In genomic region chr11:44616078-44616787, GRCm38 (mm10) we compare ENCODE assay signal across 8 mouse cellular contexts. TPM values are rescaled to one million over a fixed set of nuclear protein-coding genes. Genes with fewer than 3 reads are reported as not detected.
A peak's percentile ranks its signal among the peaks of the same experiment; 100 is the strongest.
DNase-seq lines count a peak whose midpoint lies in the region; ATAC-seq and TF ChIP-seq lines count a peak whose summit lies in the region.

No protein-coding gene starts in this region.

- peaks cover 6% of the 10 kb centered on the region for H3K4me1 ChIP-seq in heart, adult 2 months (ENCODE audit: control insufficient read depth, insufficient read depth, low read length)
- peaks cover 61% of the 10 kb centered on the region for H3K4me1 ChIP-seq in E14TG2a.4 (replicated peaks; ENCODE audit: low read depth, low read length)
- H3K4me1 ChIP-seq in heart, embryonic 15.5 days (replicated peaks), result peaks cover 55% of the 10 kb centered on the region
- H3K4me1 ChIP-seq in liver, embryonic 14.5 days (replicated peaks; ENCODE audit: control insufficient read depth in 2 of 2, insufficient read depth in 2 of 2, low read length in 1 of 2), result no peaks in the 10 kb centered on the region

- ATAC-seq in heart, embryonic 15.5 days (replicated peaks; ENCODE audit: insufficient number of reproducible peaks, insufficient read depth, low FRiP score, low read depth), result no peak
- ATAC-seq in liver, embryonic 14.5 days (ENCODE audit: insufficient read depth), result no peak

- H3K4me2 ChIP-seq in heart, embryonic 15.5 days, result peak overlapping the region; percentile 91
- peak overlapping the region; percentile 49 for H3K4me2 ChIP-seq in liver, embryonic 14.5 days (ENCODE audit: low read depth)

- H3K36me3 ChIP-seq in heart, adult 2 months (ENCODE audit: control insufficient read depth, insufficient read depth, low read length), result no peaks in the 10 kb centered on the region
- H3K36me3 ChIP-seq in E14TG2a.4 (ENCODE audit: insufficient read depth, low read length), result no peaks in the 10 kb centered on the region
- no peaks in the 10 kb centered on the region for H3K36me3 ChIP-seq in heart, embryonic 15.5 days
- no peaks in the 10 kb centered on the region for H3K36me3 ChIP-seq in liver, embryonic 14.5 days (replicated peaks; ENCODE audit: control insufficient read depth, insufficient read depth, low read depth)

- WGBS in heart, adult 2 months, result 9% methylated on average over 18 of the region's 18 CpGs
- WGBS in heart, embryonic 15.5 days, result 9% methylated on average over 18 of the region's 18 CpGs
- WGBS in liver, embryonic 14.5 days (ENCODE audit: insufficient replicate concordance), result 6% methylated on average over 18 of the region's 18 CpGs

- DNase-seq in heart, adult 2 months, result no peak
- DNase-seq in heart, adult 8-10 months (ENCODE audit: low spot score), result no peak
- no peak for DNase-seq in liver, embryonic 14.5 days (ENCODE audit: low read depth in 3 of 3, low spot score in 3 of 3)
- no peak for DNase-seq in right cerebral cortex, postnatal 36 days (ENCODE audit: low spot score in 2 of 2)
- DNase-seq in c-Kit-positive CD71-positive TER-119-positive erythroid progenitor cells, embryonic 14.5 days (ENCODE audit: low spot score), result no peak
- DNase-seq in testis, postnatal 14 days (ENCODE audit: low spot score), result no peak

- no peak for TF ChIP-seq CTCF in heart, adult 2 months (IDR thresholded peaks at IDR 0.05)
- TF ChIP-seq CTCF in E14TG2a.4 (conservative IDR thresholded peaks at IDR 0.05; ENCODE audit: low read length), result no peak
- no peak for TF ChIP-seq CTCF in liver, embryonic 14.5 days (IDR thresholded peaks at IDR 0.05; ENCODE audit: low read depth)

- H3K27me3 ChIP-seq in heart, adult 2 months (ENCODE audit: control insufficient read depth, insufficient read depth, low read length), result 0 out of 2 replicates have a peak, but pooled peaks cover 1% of the 10 kb centered on the region
- H3K27me3 ChIP-seq in E14TG2a.4 (ENCODE audit: insufficient read depth, low read length), result peaks cover 93% of the 10 kb centered on the region
- H3K27me3 ChIP-seq in heart, embryonic 15.5 days, result peaks cover 66% of the 10 kb centered on the region
- H3K27me3 ChIP-seq in liver, embryonic 14.5 days (ENCODE audit: control insufficient read depth, insufficient read depth, low read length), result peaks cover 94% of the 10 kb centered on the region

- peak overlapping the region; percentile 88 for H3K9ac ChIP-seq in heart, adult 2 months (ENCODE audit: low read depth, low read length)
- peak overlapping the region; percentile 20 for H3K9ac ChIP-seq in heart, embryonic 15.5 days
- H3K9ac ChIP-seq in liver, embryonic 14.5 days (replicated peaks), result no peak overlapping the region

- H3K79me2 ChIP-seq in heart, adult 2 months (replicated peaks; ENCODE audit: control insufficient read depth, insufficient read depth, low read length), result no peaks in the 10 kb centered on the region

- H3K4me3 ChIP-seq in heart, adult 2 months, result peak overlapping the region; percentile 72
- peak overlapping the region; percentile 80 for H3K4me3 ChIP-seq in E14TG2a.4 (replicated peaks; ENCODE audit: low read length)
- peak overlapping the region; percentile 72 for H3K4me3 ChIP-seq in heart, embryonic 15.5 days
- no peak overlapping the region for H3K4me3 ChIP-seq in liver, embryonic 14.5 days (ENCODE audit: insufficient read depth in 1 of 2, low read depth in 2 of 2, low read length in 2 of 2)

- H3K27ac ChIP-seq in heart, adult 2 months, result peak overlapping the region; percentile 98
- H3K27ac ChIP-seq in heart, embryonic 15.5 days, result peak overlapping the region; percentile 82
- H3K27ac ChIP-seq in liver, embryonic 14.5 days, result no peak overlapping the region

- intact Hi-C loops in heart, adult 2 months (cut with DNase I), result loop anchor here (5.0 to 10.0 kb wide), 2 partner anchors 91 to 209 kb away; no protein-coding TSS in a partner anchor

- TF ChIP-seq EP300 in heart, adult 2 months (IDR thresholded peaks at IDR 0.05; ENCODE audit: insufficient read depth, low read depth, low read length), result no peak
- TF ChIP-seq EP300 in liver, embryonic 14.5 days (IDR thresholded peaks at IDR 0.05; ENCODE audit: low read depth), result no peak

- no peaks in the 10 kb centered on the region for H3K9me3 ChIP-seq in E14TG2a.4 (ENCODE audit: low read length)
- H3K9me3 ChIP-seq in heart, embryonic 15.5 days (replicated peaks), result no peaks in the 10 kb centered on the region
- no peaks in the 10 kb centered on the region for H3K9me3 ChIP-seq in liver, embryonic 14.5 days (ENCODE audit: control insufficient read depth, low read length)

- TF ChIP-seq POLR2A in heart, adult 2 months (IDR thresholded peaks at IDR 0.05; ENCODE audit: insufficient read depth, low read depth, low read length), result no peak

RNA-seq across cellular contexts. Expression of gene Ebf1, which starts 0.9 kb away (rescaled TPM):
- total RNA-seq in heart, adult 2 months (2021), result 10 to 100 TPM; 11.4 to 12.2 TPM
- polyA plus RNA-seq in heart, adult 2 months (2012; rRNA removed), result 13.6 and 16.8 TPM in 2 replicates
- total RNA-seq in heart, adult 8-10 months (2022), result 10 to 100 TPM; 10.5 to 15.1 (median 11.7) TPM
- polyA plus RNA-seq in heart, embryonic 15.5 days (2015; fragmentation: Nextera tagmentation; extraction: Ambion mirVana), result 16.6 and 16.8 TPM in 2 replicates
- 0.19 and 0.20 TPM in 2 replicates for polyA plus RNA-seq in liver, embryonic 14.5 days (2012; rRNA removed)
- 0.27 and 0.34 TPM in 2 replicates for polyA plus RNA-seq in liver, embryonic 14.5 days (2014; fragmentation: Nextera tagmentation; extraction: Ambion mirVana)

Comparison
In these comparisons a context has a peak if more than half of its experiments do, and no peak if none do; other contexts are left out.
1. H3K4me3 ChIP-seq: peak in heart, adult 2 months (single experiment), E14TG2a.4 (single experiment) and heart, embryonic 15.5 days (single experiment); none in liver, embryonic 14.5 days (0 of 2).
2. RNA of gene Ebf1, which starts 0.9 kb away (polyA plus RNA-seq): 16.6 to 16.8 TPM in heart, embryonic 15.5 days and 13.6 to 16.8 TPM in heart, adult 2 months; 0.19 to 0.34 TPM in liver, embryonic 14.5 days; every median in the first group is over 10 times any median in the second.